Mouse (Mus musculus) c-Kit-positive CD71-negative TER-119-negative erythroid progenitor cells, embryonic 14.5 days (primary cell): Measurements from ENCODE around the gene Soga3.

ENCODE experiments used
- DNase-seq: peaks from one replicate; pipeline ENCODE4 v3.0.0-alpha.2; 2013; ENCODE audit warnings: low read depth

Gene Soga3

GRCm38 (mm10) chr10:29208735-29209134 lies 65.1 kb downstream of the Soga3 start:
- no peak for DNase-seq

GRCm38 (mm10) chr10:29211453-29211852 lies 67.8 kb downstream of the Soga3 start, which contains the start of gene 9330159F19Rik:
9330159F19Rik (plus strand) TSS chr10:29211606.
- no peak for DNase-seq

GRCm38 (mm10) chr10:29213534-29214100 lies 70.0 kb downstream of the Soga3 start:
- no peak for DNase-seq

- no peak for DNase-seq
Measured at GRCm38 (mm10) chr10:29216957-29217356, 73.3 kb downstream of the Soga3 start.

GRCm38 (mm10) chr10:29217451-29217850 lies 73.8 kb downstream of the Soga3 start:
- no peak for DNase-seq

GRCm38 (mm10) chr10:29225329-29225728 lies 81.7 kb downstream of the Soga3 start:
- no peak for DNase-seq

- DNase-seq: no peak
Measured at GRCm38 (mm10) chr10:29231208-29231607, 87.6 kb downstream of the Soga3 start.
